Mouse (Mus musculus) heart, postnatal 0 days (tissue): ENCODE measurements around the gene Prkg1.

Experiments
- CTCF ChIP-seq: IDR thresholded peaks from 2 replicates; pipeline ENCODE4 v1.5.1; 2016; ENCODE audit warnings: antibody characterized with exemption, control low read depth, low read depth
- EP300 ChIP-seq: IDR thresholded peaks from 2 replicates; pipeline ENCODE4 v1.6.1; 2016; ENCODE audit warnings: antibody characterized with exemption, low read depth

GRCm38 (mm10) chr19:31564329-31564728 lies 200.5 kb downstream of the Prkg1 start:
- TF ChIP-seq EP300 (no peak), CTCF (no peak)
